Mouse (Mus musculus) adrenal gland, postnatal 4 days (tissue): Measurements from ENCODE around the gene P2rx4. TPM values are rescaled to one million over a fixed set of nuclear protein-coding genes. Genes with fewer than 3 reads are reported as not detected.
A peak's percentile ranks its signal among the peaks of the same experiment; 100 is the strongest.
"Not testable (repeated sequence)": the region's sequence is repeated elsewhere in the genome, so short reads cannot be mapped to it uniquely, and the experiment has no call there.

ENCODE experiments used
- DNase-seq, 2 experiments: peaks; one replicate each; pipeline ENCODE4 v3.0.0; 2021 to 2022; ENCODE audit warnings: low spot score in 2 of 2, mixed read lengths in 2 of 2
- long read RNA-seq, 2 experiments: library from polyadenylated mRNA; stranded (forward); transcript quantifications; one replicate each; pipeline ENCODE4 v2.0.0; 2021
- total RNA-seq, 2 experiments: library from RNA; stranded (reverse); gene quantifications; 2 replicates each; pipeline ENCODE4 v1.2.3; 2021

The P2rx4 gene
- 10 to 100 TPM; 32.9 to 44.8 TPM for total RNA-seq
- long read RNA-seq, experiment 1, transcript P2rx4-202 (11 exons, 1,887 nt), result minor isoform, 7 of 47 reads
- long read RNA-seq, experiment 1, transcript P2rx4-201 (12 exons, 2,702 nt), result major isoform, 33 of 47 reads
- long read RNA-seq, experiment 1, partial matches to known transcripts, result 0 of 47 reads
- long read RNA-seq, experiment 1, other reads (novel, unspliced or antisense), result 6 of 47 reads
- long read RNA-seq, experiment 2, transcript P2rx4-202 (11 exons, 1,887 nt), result minor isoform, 5 of 67 reads
- long read RNA-seq, experiment 2, transcript P2rx4-201 (12 exons, 2,702 nt), result major isoform, 50 of 67 reads
- long read RNA-seq, experiment 2, partial matches to known transcripts, result 1 of 67 reads
- long read RNA-seq, experiment 2, other reads (novel, unspliced or antisense), result 9 of 67 reads

DNA sequence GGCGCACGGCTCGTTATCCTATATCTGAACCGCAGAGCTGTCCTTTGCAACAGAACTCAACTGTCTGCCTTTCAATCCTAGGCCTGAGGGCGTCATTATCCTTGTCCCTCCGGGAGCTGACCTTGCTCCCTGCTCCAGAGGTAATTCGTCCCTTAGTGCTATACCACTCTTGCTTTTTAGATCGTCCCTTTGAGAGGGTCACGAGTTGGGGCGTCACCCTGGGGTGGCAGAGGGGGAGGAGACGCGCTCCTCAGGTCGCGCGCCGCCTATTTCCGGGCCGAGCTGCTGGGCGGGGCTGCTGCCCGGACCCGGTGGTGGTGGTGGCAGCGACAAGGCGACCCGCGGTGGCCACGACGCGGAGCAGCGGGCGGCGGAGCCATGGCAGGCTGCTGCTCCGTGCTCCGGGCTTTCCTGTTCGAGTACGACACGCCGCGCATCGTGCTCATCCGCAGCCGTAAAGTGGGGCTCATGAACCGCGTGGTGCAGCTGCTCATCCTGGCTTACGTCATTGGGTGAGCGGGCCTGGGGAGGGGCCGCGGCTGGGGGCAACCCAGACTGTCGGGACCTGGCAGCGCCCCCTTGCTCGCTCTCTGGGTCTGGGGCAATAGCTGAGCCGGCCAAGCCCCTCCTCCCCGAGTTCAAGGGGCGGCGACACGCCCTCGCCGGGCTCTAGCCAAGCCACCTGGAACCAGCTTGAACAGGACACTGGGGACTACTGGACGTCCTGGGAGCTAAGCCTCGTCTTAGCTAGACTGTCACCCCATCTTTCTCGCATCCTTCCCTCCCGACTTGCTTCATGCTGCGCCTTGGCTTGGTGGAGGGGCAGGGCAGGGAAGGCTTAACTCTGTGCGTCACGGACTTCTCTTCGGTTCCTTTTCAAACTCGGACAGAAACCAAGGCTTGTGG lies at the start of gene P2rx4:
Gene P2rx4, plus strand, starts transcription at position 269 of the 906 bp plus-strand sequence.
- DNase-seq, result peak; percentile 58 to 64

DNA sequence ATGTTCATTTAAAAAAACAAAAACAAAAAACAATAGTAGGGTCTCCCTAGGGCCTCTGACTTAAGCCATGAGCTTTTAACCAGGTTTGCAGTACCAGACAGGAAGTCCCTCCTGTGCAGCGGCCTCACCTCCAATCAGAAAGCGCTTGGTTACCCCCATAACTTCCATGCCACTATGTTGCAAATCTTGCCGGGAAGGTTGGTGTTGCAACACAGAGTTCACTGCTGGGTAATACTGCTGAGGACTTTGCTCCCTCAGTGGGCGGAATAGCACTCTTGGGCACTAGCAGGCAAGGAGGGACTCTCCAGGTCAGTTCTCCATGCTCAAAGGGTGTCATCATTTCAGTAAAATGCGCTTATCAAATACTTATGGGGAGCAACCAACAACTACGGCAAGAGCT lies 44.8 kb upstream of the P2rx4 start:
- no peak for DNase-seq

GRCm38 (mm10) chr5:122665036-122665435 lies 42.3 kb upstream of the P2rx4 start:
- no peak for DNase-seq

DNA sequence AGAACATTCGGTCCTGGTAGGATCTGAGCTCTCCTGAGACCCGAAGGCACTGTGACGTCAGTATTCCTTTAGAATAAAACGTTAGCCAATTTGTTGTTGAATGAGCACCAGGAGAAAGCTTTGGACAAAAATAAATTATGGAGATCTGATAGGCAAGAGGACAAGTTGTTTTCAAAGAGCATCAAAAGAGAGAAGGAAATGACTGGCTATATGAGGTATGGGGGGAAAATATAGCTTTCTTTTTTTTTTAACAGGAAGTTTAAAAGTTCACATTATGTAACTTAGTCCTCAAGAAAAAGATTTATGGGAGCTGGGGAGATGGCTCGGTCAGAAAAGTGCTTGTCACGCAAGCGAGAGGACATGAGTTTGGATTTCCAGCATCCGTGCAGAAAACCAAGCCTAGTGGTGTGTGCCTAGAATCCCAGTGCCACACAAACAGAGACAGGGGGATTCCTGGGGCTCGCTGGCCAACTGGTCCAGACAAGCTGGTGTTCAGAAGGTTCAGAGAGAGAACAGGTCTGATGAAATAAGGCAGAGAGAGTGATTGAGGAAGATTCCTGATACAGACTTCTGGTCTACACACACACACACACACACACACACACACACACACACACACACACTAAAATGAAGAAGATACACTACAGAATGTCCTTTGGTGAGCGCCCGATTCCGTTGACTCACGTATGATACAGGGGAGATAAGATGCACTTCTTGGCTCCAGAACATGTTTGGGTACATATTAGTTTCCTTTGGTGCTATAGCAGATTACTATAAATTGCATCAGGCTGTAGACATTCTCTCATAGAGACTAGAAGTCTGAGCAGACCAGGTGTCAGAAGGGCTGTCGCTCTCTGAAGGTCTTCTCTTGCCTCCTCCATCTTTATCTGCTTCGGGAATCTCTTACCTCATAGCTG lies 38.1 kb upstream of the P2rx4 start:
- DNase-seq, result no peak

DNA sequence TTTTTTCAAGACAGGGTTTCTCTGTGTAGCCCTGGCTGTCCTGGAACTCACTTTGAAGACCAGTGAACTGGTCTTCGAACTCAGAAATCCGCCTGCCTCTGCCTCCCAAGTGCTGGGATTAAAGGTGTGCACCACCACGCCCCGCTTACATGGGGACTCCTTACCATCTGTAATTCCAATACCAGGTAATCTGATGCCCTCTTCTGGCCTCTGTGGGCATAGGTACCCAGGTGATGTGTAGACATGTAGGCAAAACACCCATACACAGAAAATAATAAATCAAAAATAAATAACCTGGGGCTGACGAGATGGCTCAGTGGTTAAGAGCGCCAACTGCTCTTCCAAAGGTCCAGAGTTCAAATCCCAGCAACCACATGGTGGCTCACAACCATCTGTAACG lies 35.7 kb upstream of the P2rx4 start:
- not testable (repeated sequence) for DNase-seq

DNA sequence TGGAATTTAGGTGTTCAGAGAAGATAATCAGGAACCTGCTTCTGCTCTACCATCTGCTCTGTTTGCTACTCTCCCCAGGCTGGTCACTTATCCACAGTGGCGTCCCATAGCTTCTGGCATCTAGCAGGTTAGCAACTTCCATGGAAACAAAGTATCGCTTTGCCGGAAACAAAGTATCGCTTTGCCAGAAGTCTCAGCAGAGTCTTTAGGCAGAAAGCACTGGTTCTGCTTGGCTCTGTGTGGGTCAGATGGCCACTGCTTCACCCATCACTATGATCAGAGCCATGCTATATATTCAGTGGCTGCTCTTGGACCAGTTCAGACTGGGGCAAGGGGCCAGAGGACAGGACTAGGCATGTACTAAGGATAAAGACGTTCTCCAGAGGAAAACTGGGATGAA lies 35.0 kb upstream of the P2rx4 start:
- no peak for DNase-seq

DNA sequence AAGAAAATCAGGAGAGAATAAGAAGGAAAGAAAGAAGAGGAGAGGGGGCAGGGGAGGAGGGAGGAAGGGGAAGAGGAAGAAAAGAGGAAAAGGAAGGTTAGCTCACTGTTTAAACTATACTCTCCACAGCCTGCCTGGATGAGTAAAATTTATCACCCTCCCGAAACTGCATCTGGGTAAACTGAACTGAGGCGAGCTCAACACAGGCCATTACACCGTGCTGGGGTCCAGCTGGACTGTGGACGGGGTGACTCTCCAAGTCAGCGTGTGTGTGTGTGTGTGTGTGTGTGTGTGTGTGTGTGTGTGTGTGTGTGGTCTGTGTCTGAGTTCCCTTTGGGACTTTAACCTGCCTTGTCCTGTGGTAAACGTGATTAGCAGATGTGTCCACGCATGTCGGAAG lies 31.3 kb upstream of the P2rx4 start:
- DNase-seq, result no peak

- no peak for DNase-seq
Observed at GRCm38 (mm10) chr5:122677983-122678382, 29.4 kb upstream of the P2rx4 start.

DNA sequence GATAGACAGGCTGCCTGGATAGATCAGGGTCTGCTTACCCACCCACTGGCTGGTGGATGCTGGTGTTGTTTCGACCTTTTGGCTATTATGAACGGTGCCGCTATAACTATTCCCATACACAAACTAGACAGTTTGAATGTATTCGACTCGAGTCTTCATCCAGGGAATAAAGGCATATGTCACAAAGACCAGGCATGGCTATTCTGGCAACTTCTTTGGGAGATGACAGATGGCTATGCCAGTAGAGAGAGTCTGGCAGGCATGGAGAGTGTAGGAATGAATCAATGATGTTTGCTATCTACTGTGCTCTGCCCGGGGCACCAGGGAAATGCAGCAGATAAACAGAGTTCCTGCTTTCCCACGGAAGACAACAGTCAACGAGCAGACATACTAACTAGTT lies 27.5 kb upstream of the P2rx4 start:
- DNase-seq, result no peak

DNA sequence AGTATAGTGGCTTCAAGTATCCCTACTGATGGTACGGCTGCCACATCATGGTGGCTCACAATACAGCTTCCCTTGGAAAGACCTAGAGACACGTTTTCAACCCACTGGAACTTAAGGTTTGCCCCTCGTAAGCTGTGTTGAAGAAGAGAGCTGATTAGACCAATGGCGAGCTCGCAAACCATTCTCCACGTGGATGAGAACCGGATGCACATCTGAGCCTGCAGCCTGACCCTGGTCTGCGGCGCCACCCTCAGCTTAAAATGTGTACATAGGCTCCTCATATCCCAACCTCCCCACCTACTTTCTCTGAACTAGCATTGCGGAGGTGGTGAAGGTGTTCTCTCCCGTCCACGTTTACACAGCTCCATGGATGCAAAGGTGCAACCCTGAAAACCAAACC lies 26.1 kb upstream of the P2rx4 start:
- DNase-seq, result no peak

- DNase-seq, result no peak
Observed at GRCm38 (mm10) chr5:122683926-122684325, 23.4 kb upstream of the P2rx4 start.

DNA sequence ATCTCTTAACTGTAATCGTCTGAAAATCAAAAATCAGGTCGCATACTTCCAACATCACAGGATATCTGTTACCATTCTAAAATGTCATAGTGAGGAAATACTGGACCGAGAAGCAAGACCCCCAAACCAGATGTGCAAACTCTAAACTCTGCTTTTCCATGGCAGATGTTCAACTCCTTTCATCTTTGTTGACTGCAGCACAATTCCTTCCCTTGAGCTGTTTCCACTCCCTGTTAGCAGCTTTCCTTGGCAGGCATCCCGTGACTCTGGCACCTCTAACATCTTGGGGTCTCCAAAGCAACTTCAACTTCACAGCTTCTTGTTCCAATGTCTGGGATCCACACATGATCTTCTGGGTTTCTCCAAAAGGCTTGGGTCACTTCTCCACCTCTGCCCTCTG lies 20.0 kb upstream of the P2rx4 start:
- no peak for DNase-seq

GRCm38 (mm10) chr5:122689153-122689552 lies 18.2 kb upstream of the P2rx4 start:
- DNase-seq, result no peak

DNA sequence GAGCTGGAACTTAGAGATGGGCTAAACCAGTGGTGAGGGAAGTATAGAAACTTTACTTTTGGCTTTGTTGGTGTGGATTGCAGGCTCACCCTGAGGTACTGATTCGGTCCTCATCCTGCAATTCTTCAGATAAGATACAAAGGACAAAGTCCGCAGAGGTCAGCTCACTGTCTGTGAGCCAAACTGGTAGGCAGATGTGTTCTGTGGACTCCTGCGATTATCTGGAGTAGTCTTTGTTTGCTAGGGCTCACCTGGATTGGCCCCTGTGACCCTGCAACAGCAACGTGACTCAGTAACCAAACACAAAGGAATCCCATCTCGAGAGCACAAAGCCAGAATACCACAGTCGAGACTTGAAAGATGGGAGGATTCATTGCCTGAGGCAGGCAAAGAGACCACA lies 16.9 kb upstream of the P2rx4 start:
- DNase-seq, result no peak

DNA sequence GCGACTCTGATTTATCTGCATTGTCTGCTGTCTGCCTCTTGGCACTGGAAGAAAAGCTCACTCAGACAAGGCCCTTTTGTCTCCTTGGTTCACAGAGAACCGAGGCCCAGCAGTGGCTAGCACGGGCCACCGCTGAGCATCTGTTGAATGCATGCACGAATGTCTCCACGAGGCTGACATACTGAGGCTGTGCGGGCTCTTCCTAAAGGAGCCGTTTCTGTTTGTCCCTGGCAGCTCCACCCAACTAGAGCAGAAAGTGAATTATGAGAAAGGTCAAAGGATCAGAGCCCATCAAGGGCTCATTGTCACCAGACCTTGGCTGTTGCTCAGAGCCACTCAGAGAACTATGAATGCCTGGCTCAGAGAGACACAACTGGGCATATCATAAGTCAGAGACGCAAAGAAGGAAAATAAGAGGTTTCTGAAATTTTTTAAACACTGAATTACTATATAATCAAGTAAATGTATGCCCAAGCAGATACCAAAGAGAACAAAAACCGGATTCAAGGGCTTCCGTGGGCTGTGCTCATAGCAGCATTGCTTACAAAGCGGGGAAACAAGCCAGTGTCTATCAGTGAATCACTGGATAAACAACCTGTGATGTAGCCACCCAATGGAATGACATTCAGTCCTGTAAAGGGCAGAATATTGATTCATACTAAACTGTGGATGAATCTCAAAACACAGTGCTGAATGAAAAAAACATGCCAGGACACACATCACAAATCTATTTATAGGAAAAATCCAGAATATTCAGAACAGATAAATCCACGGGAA lies 13.7 kb upstream of the P2rx4 start:
- no peak for DNase-seq

DNA sequence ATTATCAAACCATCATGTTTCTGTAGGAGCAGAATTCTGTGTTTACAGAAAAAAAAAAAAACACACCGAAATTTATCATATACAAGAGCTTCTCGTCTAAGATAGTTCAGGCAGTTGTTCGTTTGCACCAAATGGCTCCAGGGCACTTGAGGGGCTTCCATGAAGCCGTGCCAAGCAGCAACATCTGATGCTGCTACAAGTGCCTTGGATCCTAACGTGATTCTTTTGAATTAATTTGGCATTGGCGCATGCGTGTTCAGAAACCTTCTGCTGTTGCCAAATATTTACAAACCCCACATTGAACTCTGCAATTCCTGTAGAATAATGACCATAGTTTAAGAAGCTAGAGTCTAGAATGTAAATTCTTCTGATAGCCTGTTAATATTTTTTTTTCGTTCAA lies 11.8 kb upstream of the P2rx4 start:
- no peak for DNase-seq

DNA sequence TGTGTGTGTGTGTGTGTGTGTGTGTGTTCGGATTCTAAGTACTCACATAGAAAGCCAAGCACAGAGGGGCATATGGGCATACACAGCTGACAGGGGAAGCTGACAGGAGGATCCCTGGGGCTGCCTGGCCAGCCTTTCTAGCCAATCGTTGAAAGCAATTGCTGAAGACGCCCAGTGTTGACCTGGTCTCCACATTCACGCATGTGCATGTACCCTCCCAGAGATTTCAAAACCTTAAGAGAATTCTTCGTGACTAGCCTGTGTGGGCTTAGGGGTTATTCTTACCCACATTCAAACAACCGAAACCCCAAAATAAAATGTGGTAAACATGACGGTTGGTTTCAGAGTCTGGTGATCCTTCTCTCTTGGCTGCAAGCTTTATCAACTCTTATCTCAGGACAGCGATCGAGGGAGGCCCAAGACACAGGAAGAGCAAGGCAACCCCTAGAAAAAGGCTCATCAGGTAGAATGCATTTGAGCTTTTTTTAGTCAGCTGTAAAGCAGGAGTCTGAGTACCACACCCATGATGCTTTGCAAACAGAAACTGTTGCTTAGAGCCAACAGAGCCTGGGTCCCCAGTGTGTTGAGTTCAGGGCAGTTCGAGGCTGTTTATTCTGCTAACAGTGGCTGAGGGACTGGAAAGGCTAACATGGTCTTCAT lies 9.2 kb upstream of the P2rx4 start:
- no peak for DNase-seq

DNA sequence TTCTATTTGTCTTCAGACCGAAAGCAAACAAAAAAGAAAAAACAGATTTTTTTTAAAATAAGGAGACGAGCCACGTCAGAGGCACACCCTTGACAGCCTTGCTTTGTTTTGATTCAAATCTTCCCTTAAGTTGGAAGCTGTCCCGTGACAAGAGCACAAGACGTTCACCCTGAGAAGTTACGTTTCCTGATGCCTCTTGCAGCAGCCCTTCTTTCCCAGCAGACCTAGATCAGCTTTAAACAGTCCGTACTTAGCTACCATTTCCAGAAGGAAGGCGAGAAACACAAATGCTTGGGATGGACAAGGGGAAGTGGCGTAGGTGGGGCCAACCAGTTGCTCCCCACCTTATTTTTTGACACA lies 8.7 kb upstream of the P2rx4 start:
- DNase-seq, result no peak

DNA sequence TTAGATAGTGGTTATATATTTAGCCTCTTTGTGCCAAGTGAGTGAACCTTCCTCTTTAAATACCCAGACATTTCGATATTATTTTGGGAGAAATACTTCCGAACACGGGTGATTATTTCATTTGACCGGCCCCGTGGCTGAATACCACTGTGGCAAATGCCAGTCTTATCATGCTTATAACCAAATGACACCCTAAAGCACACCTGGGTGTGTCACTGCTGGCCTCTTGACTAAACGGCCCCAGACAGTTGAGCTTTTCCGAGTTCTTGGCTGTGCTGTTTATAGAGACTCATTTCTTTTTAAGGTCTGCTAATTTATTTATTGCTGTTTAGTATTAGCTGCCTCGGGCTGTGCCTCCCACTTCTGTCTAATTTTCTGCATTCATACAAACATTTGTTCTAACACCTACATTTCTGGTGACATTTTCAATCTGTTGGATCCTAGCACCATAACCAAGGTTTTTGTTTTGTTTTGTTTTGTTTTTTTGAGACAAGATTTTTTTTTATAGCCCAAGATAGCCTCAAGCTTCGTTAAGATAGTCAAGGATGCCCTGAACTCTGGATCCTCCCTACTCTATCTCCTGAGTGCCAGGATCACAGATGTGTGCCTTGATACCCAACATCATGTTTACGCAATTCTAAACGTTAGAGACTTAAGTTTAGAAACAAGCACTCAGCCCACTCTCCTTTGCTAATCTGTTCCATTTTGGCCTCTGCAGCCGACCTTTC lies 7.1 kb upstream of the P2rx4 start:
- DNase-seq, result no peak
